Mouse (Mus musculus) G1E (cell line): ENCODE measurements around the gene Scn2a. TPM values are rescaled to one million over a fixed set of nuclear protein-coding genes. Genes with fewer than 3 reads are reported as not detected.

ENCODE experiments used
- ATAC-seq: 2 replicates; pipeline ENCODE4 v1.8.0; 2016; ENCODE audit warnings: mild to moderate bottlenecking; ENCODE audit not compliant: insufficient number of reproducible peaks, poor library complexity, low FRiP score, severe bottlenecking; ENCODE audit errors: extremely low read depth
- DNase-seq: peaks from one replicate; pipeline ENCODE4 v3.0.0; 2012; ENCODE audit warnings: low spot score
- H3K27me3 ChIP-seq: 2 replicates; pipeline ENCODE4 v1.6.1; 2012; ENCODE audit warnings: mild to moderate bottlenecking, low read length, inconsistent platforms; ENCODE audit not compliant: insufficient read depth
- H3K36me3 ChIP-seq: replicated peaks from 2 replicates; pipeline ENCODE3; 2012; ENCODE audit warnings: mild to moderate bottlenecking, inconsistent platforms
- H3K4me1 ChIP-seq: 2 replicates; pipeline ENCODE4 v1.6.1; 2012; ENCODE audit warnings: low read depth, low read length, inconsistent platforms, mixed read lengths; ENCODE audit not compliant: insufficient read depth
- H3K4me3 ChIP-seq: 2 replicates; pipeline ENCODE4 v1.5.1; 2012; ENCODE audit warnings: low read depth, mild to moderate bottlenecking, inconsistent platforms, low read length, moderate library complexity, mixed read lengths
- H3K9me3 ChIP-seq: replicated peaks from 2 replicates; pipeline ENCODE4 v1.6.1; 2012; ENCODE audit warnings: inconsistent platforms
- CTCF ChIP-seq: IDR thresholded peaks from 2 replicates; pipeline ENCODE4 v1.5.1; 2012; ENCODE audit warnings: low read depth, low read length, inconsistent platforms, mixed read lengths
- GATA1 ChIP-seq: IDR thresholded peaks from 2 replicates; pipeline ENCODE4 v1.6.1; 2012; ENCODE audit warnings: borderline replicate concordance, low read length, inconsistent platforms, mixed read lengths
- GATA2 ChIP-seq: IDR thresholded peaks from 2 replicates; pipeline ENCODE4 v1.6.1; 2012; ENCODE audit warnings: low read depth, low read length, inconsistent platforms, borderline replicate concordance
- POLR2AphosphoS5 ChIP-seq: IDR thresholded peaks from 2 replicates; pipeline ENCODE4 v1.6.1; 2012; ENCODE audit warnings: low read depth, low read length, inconsistent platforms; ENCODE audit not compliant: insufficient replicate concordance
- TAL1 ChIP-seq: conservative IDR thresholded peaks from 2 replicates; pipeline ENCODE4 v1.6.1; 2012; ENCODE audit warnings: low read depth, low read length, inconsistent platforms, mixed read lengths
- polyA plus RNA-seq: library from polyadenylated mRNA; stranded (reverse); fragments of >175 nt; gene quantifications from 2 replicates; pipeline ENCODE4 v1.2.3, GENCODE M21; 2012
- total RNA-seq, 2 experiments: library from RNA; stranded (forward) in 1 of 2; stranded (reverse) in 1 of 2; fragments of 200-1000 nt in 1 of 2; fragments of >200 nt in 1 of 2; fragmentation: Nextera tagmentation in 1 of 2; gene quantifications; 2 replicates each; pipeline ENCODE4 v1.2.3; 2014 to 2017

Scn2a gene
- total and polyA plus RNA-seq, 3 experiments = 0.16 TPM; not detected in 2

DNA sequence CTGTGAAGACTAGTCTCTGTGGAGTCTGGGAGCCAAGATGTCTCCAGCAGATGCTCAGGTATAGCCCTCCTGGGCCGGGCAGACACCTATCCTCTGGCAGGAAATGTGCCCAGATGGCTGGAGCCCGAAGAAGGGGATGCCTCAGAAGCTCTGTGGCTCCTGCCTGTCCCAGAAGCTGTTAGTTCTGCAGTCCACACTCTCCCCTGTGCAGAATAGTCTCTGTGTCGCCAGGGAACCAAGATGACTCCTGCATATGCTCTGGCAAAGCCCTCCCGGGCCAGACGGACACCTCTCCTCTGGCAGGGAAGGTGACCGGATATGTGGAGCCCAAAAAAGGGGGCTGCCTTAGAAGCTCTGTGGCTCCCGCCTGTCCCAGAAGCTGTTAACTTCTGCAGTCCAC is 32.1 kb downstream of the Scn2a start:
- Histone ChIP-seq H3K4me1 (no peaks in the 10 kb centered on the region), H3K4me3 (no peak overlapping the region), H3K27me3 (no peaks in the 10 kb centered on the region), H3K36me3 (no peaks in the 10 kb centered on the region), H3K9me3 (peaks cover 3% of the 10 kb centered on the region; the same call in 1 of the 2 replicates)
- ATAC-seq = no peak
- DNase-seq = no peak
- TF ChIP-seq CTCF (no peak), POLR2AphosphoS5 (no peak), GATA1 (no peak), TAL1 (no peak), GATA2 (no peak)

GRCm38 (mm10) chr2:65657031-65657430 is 36.5 kb downstream of the Scn2a start:
- Histone ChIP-seq H3K9me3 (peaks cover 15% of the 10 kb centered on the region), H3K4me3 (no peak overlapping the region), H3K36me3 (no peaks in the 10 kb centered on the region), H3K4me1 (no peaks in the 10 kb centered on the region), H3K27me3 (no peaks in the 10 kb centered on the region)
- DNase-seq = no peak
- no peak for TF ChIP-seq TAL1
- no peak for TF ChIP-seq GATA1
- no peak for TF ChIP-seq CTCF
- TF ChIP-seq GATA2 = no peak
- no peak for TF ChIP-seq POLR2AphosphoS5
- no peak for ATAC-seq

DNA sequence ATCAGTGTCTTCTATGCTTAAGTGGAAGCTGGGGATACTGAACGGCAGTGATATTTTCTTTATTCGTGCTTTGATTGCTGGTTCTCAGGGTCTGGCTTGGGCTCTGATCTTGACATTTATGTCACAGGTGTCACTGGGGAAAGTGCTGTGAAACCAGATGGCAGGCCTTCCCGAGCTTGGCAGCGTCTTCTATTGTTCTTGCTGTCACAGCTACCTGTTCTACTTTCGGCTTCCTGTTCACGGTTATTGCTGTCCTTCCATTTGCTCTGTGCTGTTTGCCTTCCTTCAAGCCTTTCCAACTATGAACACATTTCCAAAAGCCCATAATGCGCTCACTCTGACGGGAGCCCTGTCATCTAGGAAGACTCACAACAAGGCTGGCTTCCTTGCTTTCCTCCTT is 37.9 kb downstream of the Scn2a start:
- Histone ChIP-seq H3K4me1 (no peaks in the 10 kb centered on the region), H3K36me3 (no peaks in the 10 kb centered on the region), H3K4me3 (no peak overlapping the region), H3K27me3 (no peaks in the 10 kb centered on the region), H3K9me3 (peaks cover 13% of the 10 kb centered on the region)
- ATAC-seq (no peak), DNase-seq (no peak)
- TF ChIP-seq GATA2 = no peak
- no peak for TF ChIP-seq POLR2AphosphoS5
- TF ChIP-seq GATA1 = no peak
- TF ChIP-seq CTCF = no peak
- no peak for TF ChIP-seq TAL1

- no peak for DNase-seq
- Histone ChIP-seq H3K27me3 (no peaks in the 10 kb centered on the region), H3K4me1 (no peaks in the 10 kb centered on the region), H3K9me3 (peaks cover 11% of the 10 kb centered on the region; the same call in 1 of the 2 replicates), H3K4me3 (no peak overlapping the region), H3K36me3 (no peaks in the 10 kb centered on the region)
- no peak for ATAC-seq
- TF ChIP-seq GATA1 (no peak), TAL1 (no peak), GATA2 (no peak), POLR2AphosphoS5 (no peak), CTCF (no peak)
Measured at GRCm38 (mm10) chr2:65663892-65664291, 43.3 kb downstream of the Scn2a start.

DNA sequence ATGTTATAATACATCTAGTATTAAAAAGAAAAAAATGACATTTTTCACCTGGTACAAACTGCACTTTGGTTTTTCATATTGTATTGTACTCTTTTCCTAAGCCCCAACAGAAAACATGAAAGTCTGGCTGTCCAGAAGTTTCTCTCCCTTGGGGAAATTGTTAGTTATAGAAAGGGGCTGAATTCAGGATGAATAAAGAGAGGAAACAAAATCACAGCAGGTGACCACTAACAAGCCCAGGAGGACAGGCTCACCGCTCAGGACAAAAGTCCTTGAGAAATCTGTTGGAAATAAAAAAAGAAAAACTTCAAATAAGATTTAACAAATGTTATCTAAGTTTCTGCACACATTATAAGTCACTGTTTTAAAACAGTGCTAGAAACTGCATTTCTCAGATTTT is 43.9 kb downstream of the Scn2a start:
- no peaks in the 10 kb centered on the region for H3K36me3 ChIP-seq
- peaks cover 9% of the 10 kb centered on the region; the same call in 1 of the 2 replicates for H3K9me3 ChIP-seq
- no peak for DNase-seq
- no peak overlapping the region for H3K4me3 ChIP-seq
- no peak for ATAC-seq
- H3K27me3 ChIP-seq = no peaks in the 10 kb centered on the region
- no peaks in the 10 kb centered on the region for H3K4me1 ChIP-seq
- TF ChIP-seq TAL1 (no peak), CTCF (no peak), POLR2AphosphoS5 (no peak), GATA2 (no peak), GATA1 (no peak)

- DNase-seq (no peak), ATAC-seq (no peak)
- Histone ChIP-seq H3K36me3 (no peaks in the 10 kb centered on the region), H3K4me1 (no peaks in the 10 kb centered on the region), H3K9me3 (peaks cover 14% of the 10 kb centered on the region), H3K4me3 (no peak overlapping the region), H3K27me3 (no peaks in the 10 kb centered on the region)
- TF ChIP-seq GATA1 (no peak), GATA2 (no peak), POLR2AphosphoS5 (no peak), CTCF (no peak), TAL1 (no peak)
Measured at GRCm38 (mm10) chr2:65665180-65665579, 44.6 kb downstream of the Scn2a start.

GRCm38 (mm10) chr2:65667590-65668436 is 47.2 kb downstream of the Scn2a start:
- peaks cover 16% of the 10 kb centered on the region for H3K9me3 ChIP-seq
- H3K4me3 ChIP-seq = no peak overlapping the region
- H3K4me1 ChIP-seq = no peaks in the 10 kb centered on the region
- no peak for ATAC-seq
- DNase-seq = no peak
- TF ChIP-seq POLR2AphosphoS5 (no peak), TAL1 (no peak), GATA2 (no peak), CTCF (no peak), GATA1 (no peak)
- H3K27me3 ChIP-seq = no peaks in the 10 kb centered on the region
- H3K36me3 ChIP-seq = no peaks in the 10 kb centered on the region
